Mouse (Mus musculus) lung, embryonic 15.5 days (tissue): ENCODE data around the gene Gpalpp1. TPM values are rescaled to one million over a fixed set of nuclear protein-coding genes. Genes with fewer than 3 reads are reported as not detected.

ENCODE experiments used
- ATAC-seq: fragments of 200-750 bp; cut with Nextera tagmentation; 2 replicates; pipeline ENCODE4 v1.8.0; 2017; ENCODE audit warnings: moderate number of reproducible peaks, borderline replicate concordance; ENCODE audit not compliant: low FRiP score, low TSS enrichment; ENCODE audit errors: extremely low read depth
- H3K27ac ChIP-seq: fragments of 300-500 bp; sonication (generic); 2 replicates; pipeline ENCODE4 v1.5.1; 2015; ENCODE audit warnings: moderate library complexity, mild to moderate bottlenecking, inconsistent platforms
- H3K27me3 ChIP-seq: fragments of 300-500 bp; sonication (generic); 2 replicates; pipeline ENCODE4 v1.6.1; 2015; ENCODE audit warnings: inconsistent platforms
- H3K36me3 ChIP-seq: fragments of 300-500 bp; sonication (generic); 2 replicates; pipeline ENCODE4 v1.6.1; 2015; ENCODE audit warnings: inconsistent platforms
- H3K4me1 ChIP-seq: fragments of 300-500 bp; sonication (generic); 2 replicates; pipeline ENCODE4 v1.6.1; 2015; ENCODE audit warnings: inconsistent platforms
- H3K4me2 ChIP-seq: fragments of 300-500 bp; sonication (generic); 2 replicates; pipeline ENCODE4 v1.6.1; 2015; ENCODE audit warnings: inconsistent platforms, mild to moderate bottlenecking, moderate library complexity
- H3K4me3 ChIP-seq: fragments of 300-500 bp; sonication (generic); 2 replicates; pipeline ENCODE4 v1.5.1; 2015; ENCODE audit warnings: mild to moderate bottlenecking, inconsistent platforms
- H3K9ac ChIP-seq: fragments of 300-500 bp; sonication (generic); 2 replicates; pipeline ENCODE4 v1.6.1; 2015; ENCODE audit warnings: inconsistent platforms
- H3K9me3 ChIP-seq: fragments of 300-500 bp; sonication (generic); 2 replicates; pipeline ENCODE4 v1.6.1; 2016; ENCODE audit warnings: inconsistent platforms
- WGBS: fragments of 180-500 bp; shearing (Covaris S2); methylation state at CpG from one replicate; pipeline ENCODE4 v1.1.7; 2015; 5-methylcytosine and 5-hydroxymethylcytosine counted together
- polyA plus RNA-seq: library from polyadenylated mRNA; unstranded; fragments of >200 nt; fragmentation: Nextera tagmentation; extraction: Ambion mirVana; gene quantifications from 2 replicates; pipeline ENCODE4 v1.2.1, GENCODE M21; 2015

Gene Gpalpp1
- polyA plus RNA-seq, 1 experiment from 2014 or later: 12.5 TPM

- no peak overlapping the region for H3K27ac ChIP-seq
- H3K9me3 ChIP-seq: no peaks in the 10 kb centered on the region
- no peaks in the 10 kb centered on the region for H3K27me3 ChIP-seq
- H3K4me3 ChIP-seq: no peak overlapping the region
- H3K36me3 ChIP-seq: no peaks in the 10 kb centered on the region
- no peak overlapping the region for H3K9ac ChIP-seq
- H3K4me1 ChIP-seq: no peaks in the 10 kb centered on the region
- H3K4me2 ChIP-seq: no peak overlapping the region
- 81% methylated on average over 11 of the region's 11 CpGs for WGBS
- ATAC-seq: no peak
Observed at GRCm38 (mm10) chr14:76053726-76054125, 56.8 kb downstream of the Gpalpp1 start.

- WGBS: 71% methylated on average over 7 of the region's 7 CpGs
Observed at GRCm38 (mm10) chr14:76051966-76052365, 58.6 kb downstream of the Gpalpp1 start.

GRCm38 (mm10) chr14:76045767-76046166 lies 64.8 kb downstream of the Gpalpp1 start:
- no peak overlapping the region for H3K4me3 ChIP-seq
- H3K9me3 ChIP-seq: no peaks in the 10 kb centered on the region
- no peak overlapping the region for H3K27ac ChIP-seq
- no peaks in the 10 kb centered on the region for H3K36me3 ChIP-seq
- H3K27me3 ChIP-seq: no peaks in the 10 kb centered on the region
- H3K4me1 ChIP-seq: no peaks in the 10 kb centered on the region
- ATAC-seq: no peak
- WGBS: 45% methylated on average over 1 of the region's 1 CpGs
- H3K4me2 ChIP-seq: no peak overlapping the region
- H3K9ac ChIP-seq: no peak overlapping the region

More at GRCm38 (mm10) chr14:76051966-76052365, 58.6 kb downstream of the Gpalpp1 start:
- Histone ChIP-seq H3K4me3 (no peak overlapping the region), H3K9me3 (no peaks in the 10 kb centered on the region), H3K27ac (no peak overlapping the region), H3K27me3 (no peaks in the 10 kb centered on the region), H3K36me3 (no peaks in the 10 kb centered on the region), H3K4me2 (no peak overlapping the region), H3K9ac (no peak overlapping the region), H3K4me1 (no peaks in the 10 kb centered on the region)
- no peak for ATAC-seq

GRCm38 (mm10) chr14:76044164-76044557 lies 66.4 kb downstream of the Gpalpp1 start:
- Histone ChIP-seq H3K4me2 (no peak overlapping the region), H3K4me3 (no peak overlapping the region), H3K36me3 (no peaks in the 10 kb centered on the region), H3K27me3 (no peaks in the 10 kb centered on the region), H3K9ac (no peak overlapping the region), H3K27ac (no peak overlapping the region), H3K9me3 (no peaks in the 10 kb centered on the region), H3K4me1 (no peaks in the 10 kb centered on the region)
- WGBS: 72% methylated on average over 3 of the region's 3 CpGs
- ATAC-seq: no peak

GRCm38 (mm10) chr14:76043251-76044163 lies 67.1 kb downstream of the Gpalpp1 start:
- H3K9ac ChIP-seq: no peak overlapping the region
- H3K27ac ChIP-seq: no peak overlapping the region
- H3K36me3 ChIP-seq: no peaks in the 10 kb centered on the region
- H3K27me3 ChIP-seq: no peaks in the 10 kb centered on the region
- H3K9me3 ChIP-seq: no peaks in the 10 kb centered on the region
- WGBS: 72% methylated on average over 14 of the region's 14 CpGs
- no peaks in the 10 kb centered on the region for H3K4me1 ChIP-seq
- no peak overlapping the region for H3K4me3 ChIP-seq
- no peak for ATAC-seq
- H3K4me2 ChIP-seq: no peak overlapping the region

Other genes with a start within 250 kb of the Gpalpp1 start
- 0.29 and 0.32 TPM in 2 replicates for gene Kctd4, start 155.8 kb downstream of the Gpalpp1 start, polyA plus RNA-seq
- 30.8 and 33.0 TPM in 2 replicates for gene Gtf2f2, start 99.9 kb downstream of the Gpalpp1 start, polyA plus RNA-seq
- 15.3 and 16.5 TPM in 2 replicates for gene Nufip1, start 131 bp upstream of the Gpalpp1 start, polyA plus RNA-seq